Comparison of ENCODE assay signal across 1 mouse cellular context in genomic region chr11:49203771-49204497, GRCm38 (mm10).
A peak's percentile ranks its signal among the peaks of the same experiment; 100 is the strongest.
TF ChIP-seq lines count a peak whose summit lies in the region.

No protein-coding gene starts in this region.

TF ChIP-seq in CH12.LX, 34 proteins besides CTCF, POLR2A, EP300 and RAD21:
- peak; percentile 69 for TF ChIP-seq TBP (conservative IDR thresholded peaks at IDR 0.05; ENCODE audit: low read depth, low read length)
- peak; percentile 30; the same call in 1 of the 2 replicates for TF ChIP-seq MEF2A (IDR thresholded peaks at IDR 0.05; ENCODE audit: borderline replicate concordance, low read depth, low read length)
- TF ChIP-seq ZKSCAN1 (IDR thresholded peaks at IDR 0.05; ENCODE audit: borderline replicate concordance, low read depth, low read length) = no peak
- peak; percentile 94 for TF ChIP-seq BHLHE40 (IDR thresholded peaks at IDR 0.05; ENCODE audit: low read depth, low read length)
- TF ChIP-seq GABPA (IDR thresholded peaks at IDR 0.05; ENCODE audit: insufficient replicate concordance, low read depth, low read length) = no peak
- TF ChIP-seq POLR2AphosphoS2 (IDR thresholded peaks at IDR 0.05; ENCODE audit: low read depth, low read length) = no peak
- TF ChIP-seq UBTF (IDR thresholded peaks at IDR 0.05; ENCODE audit: low read depth, low read length) = no peak
- TF ChIP-seq MAZ (IDR thresholded peaks at IDR 0.05; ENCODE audit: low read depth, low read length) = no peak; the same call in 1 of the 2 replicates
- TF ChIP-seq JUN (IDR thresholded peaks at IDR 0.05; ENCODE audit: insufficient read depth, low read depth, low read length) = no peak
- TF ChIP-seq TCF12 (IDR thresholded peaks at IDR 0.05; ENCODE audit: low read depth, low read length) = no peak; the same call in 1 of the 2 replicates
- TF ChIP-seq CHD2 (IDR thresholded peaks at IDR 0.05; ENCODE audit: low read length) = peak; percentile 59
- no peak for TF ChIP-seq ZC3H11A (IDR thresholded peaks at IDR 0.05; ENCODE audit: low read depth, low read length)
- 0 out of 2 replicates have a peak, but pooled peaks have one; percentile 13 for TF ChIP-seq ZNF384 (IDR thresholded peaks at IDR 0.05; ENCODE audit: low read depth, low read length)
- no peak for TF ChIP-seq PAX5 (IDR thresholded peaks at IDR 0.05; ENCODE audit: low read length)
- TF ChIP-seq MXI1 (IDR thresholded peaks at IDR 0.05; ENCODE audit: low read depth, low read length) = no peak; the same call in 1 of the 2 replicates
- peak; percentile 10; the same call in 1 of the 2 replicates for TF ChIP-seq NELFE (IDR thresholded peaks at IDR 0.05; ENCODE audit: low read depth, low read length)
- peak; percentile 66 for TF ChIP-seq ETS1 (conservative IDR thresholded peaks at IDR 0.05; ENCODE audit: low read depth, low read length)
- 0 out of 2 replicates have a peak, but pooled peaks have one; percentile 7 for TF ChIP-seq E2F4 (IDR thresholded peaks at IDR 0.05; ENCODE audit: insufficient replicate concordance, low read depth, low read length)
- no peak; the same call in 1 of the 2 replicates for TF ChIP-seq HCFC1 (IDR thresholded peaks at IDR 0.05; ENCODE audit: low read depth, low read length)
- TF ChIP-seq MAX (IDR thresholded peaks at IDR 0.05; ENCODE audit: low read length) = peak; percentile 9; the same call in 1 of the 2 replicates
- peak; percentile 17; the same call in 1 of the 2 replicates for TF ChIP-seq CHD1 (IDR thresholded peaks at IDR 0.05; ENCODE audit: low read depth, low read length)
- no peak for TF ChIP-seq ELF1 (IDR thresholded peaks at IDR 0.05; ENCODE audit: low read depth, low read length)
- TF ChIP-seq MYC (IDR thresholded peaks at IDR 0.05; ENCODE audit: low read depth, low read length) = 0 out of 2 replicates have a peak, but pooled peaks have one; percentile 42
- TF ChIP-seq USF1 (IDR thresholded peaks at IDR 0.05; ENCODE audit: low read depth, low read length) = peak; percentile 65
- TF ChIP-seq JUND (conservative IDR thresholded peaks at IDR 0.05; ENCODE audit: low read depth, low read length) = no peak
- TF ChIP-seq IRF4 (IDR thresholded peaks at IDR 0.05; ENCODE audit: low read depth, low read length) = peak; percentile 66; the same call in 1 of the 2 replicates
- TF ChIP-seq RCOR1 (conservative IDR thresholded peaks at IDR 0.05; ENCODE audit: low read depth, low read length) = no peak
- TF ChIP-seq ZMIZ1 (IDR thresholded peaks at IDR 0.05; ENCODE audit: low read depth, low read length) = no peak; the same call in 1 of the 2 replicates
- TF ChIP-seq NRF1 (IDR thresholded peaks at IDR 0.05; ENCODE audit: low read depth, low read length) = 0 out of 2 replicates have a peak, but pooled peaks have one; percentile 3
- TF ChIP-seq KAT2A (IDR thresholded peaks at IDR 0.05; ENCODE audit: insufficient replicate concordance, low read length) = no peak
- TF ChIP-seq SIN3A (IDR thresholded peaks at IDR 0.05; ENCODE audit: low read length) = 0 out of 2 replicates have a peak, but pooled peaks have one; percentile 13
- peak; percentile 52; the same call in 1 of the 2 replicates for TF ChIP-seq USF2 (conservative IDR thresholded peaks at IDR 0.05; ENCODE audit: low read depth, low read length)
- TF ChIP-seq MAFK (IDR thresholded peaks at IDR 0.05; ENCODE audit: insufficient replicate concordance, low read length) = peak; percentile 5; the same call in 1 of the 2 replicates
